Mouse (Mus musculus): ENCODE measurements around the gene Myl7. TPM values are rescaled to one million over a fixed set of nuclear protein-coding genes. Genes with fewer than 3 reads are reported as not detected.

The Myl7 gene
- polyA plus RNA-seq, 1 experiment from 2014 or later, result not detected

GRCm38 (mm10) chr11:5861678-5862393 lies 36.7 kb downstream of the Myl7 start, which contains the start of gene Aebp1:
Gene Aebp1 (plus strand): TSS chr11:5861947.
- H3K9ac ChIP-seq (replicated peaks; ENCODE audit: low read depth, low read length), result peak within 1 kb of the TSS; percentile 36
- no peaks in the 10 kb centered on the region for H3K9me3 ChIP-seq (ENCODE audit: control insufficient read depth, low read length)
- ATAC-seq, result peak; percentile 50; the same call in 1 of the 2 replicates
- H3K4me2 ChIP-seq (ENCODE audit: low read length), result peak within 1 kb of the TSS; percentile 52
- peaks cover 12% of the 10 kb centered on the region for H3K4me1 ChIP-seq (replicated peaks; ENCODE audit: control insufficient read depth, insufficient read depth, low read length)
- WGBS, result 3% methylated on average over 52 of the region's 59 CpGs
- H3K4me3 ChIP-seq (replicated peaks; ENCODE audit: low read length), result peak within 1 kb of the TSS; percentile 31
- peaks cover 17% of the 10 kb centered on the region for H3K27me3 ChIP-seq (replicated peaks; ENCODE audit: control insufficient read depth, insufficient read depth, low read length)
- no peak within 1 kb of the TSS for H3K27ac ChIP-seq (ENCODE audit: low read length)
- H3K36me3 ChIP-seq (ENCODE audit: control insufficient read depth, insufficient read depth), result no peaks in the 10 kb centered on the region

DNA sequence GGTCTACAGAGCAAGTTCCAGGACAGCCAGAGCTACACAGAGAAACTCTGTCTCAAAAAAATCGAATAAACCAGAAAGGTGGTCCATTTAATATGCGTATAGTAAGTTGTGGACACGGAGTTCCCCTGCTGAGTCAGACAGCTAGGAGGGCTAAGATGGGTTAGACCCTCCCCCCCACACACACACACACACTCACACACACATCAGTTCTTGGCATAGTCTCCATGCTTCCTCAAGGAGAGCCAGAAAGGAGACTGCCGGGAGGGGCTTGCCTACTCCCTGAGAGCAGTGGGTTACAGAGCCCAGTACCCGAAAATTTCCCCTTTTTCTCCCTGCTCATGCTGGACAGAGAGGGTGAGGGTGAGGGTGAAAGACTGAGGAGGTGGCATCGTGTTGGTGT lies 37.9 kb downstream of the Myl7 start:
- Histone ChIP-seq H3K4me3 (replicated peaks; ENCODE audit: low read length) (no peak overlapping the region), H3K27ac (ENCODE audit: low read length) (no peak overlapping the region), H3K36me3 (ENCODE audit: control insufficient read depth, insufficient read depth) (no peaks in the 10 kb centered on the region), H3K9ac (replicated peaks; ENCODE audit: low read depth, low read length) (no peak overlapping the region), H3K27me3 (replicated peaks; ENCODE audit: control insufficient read depth, insufficient read depth, low read length) (peaks cover 17% of the 10 kb centered on the region), H3K4me1 (replicated peaks; ENCODE audit: control insufficient read depth, insufficient read depth, low read length) (peaks cover 12% of the 10 kb centered on the region), H3K9me3 (ENCODE audit: control insufficient read depth, low read length) (no peaks in the 10 kb centered on the region), H3K4me2 (ENCODE audit: low read length) (no peak overlapping the region)
- ATAC-seq, result no peak
- WGBS, result 61% methylated on average over 6 of the region's 6 CpGs

DNA sequence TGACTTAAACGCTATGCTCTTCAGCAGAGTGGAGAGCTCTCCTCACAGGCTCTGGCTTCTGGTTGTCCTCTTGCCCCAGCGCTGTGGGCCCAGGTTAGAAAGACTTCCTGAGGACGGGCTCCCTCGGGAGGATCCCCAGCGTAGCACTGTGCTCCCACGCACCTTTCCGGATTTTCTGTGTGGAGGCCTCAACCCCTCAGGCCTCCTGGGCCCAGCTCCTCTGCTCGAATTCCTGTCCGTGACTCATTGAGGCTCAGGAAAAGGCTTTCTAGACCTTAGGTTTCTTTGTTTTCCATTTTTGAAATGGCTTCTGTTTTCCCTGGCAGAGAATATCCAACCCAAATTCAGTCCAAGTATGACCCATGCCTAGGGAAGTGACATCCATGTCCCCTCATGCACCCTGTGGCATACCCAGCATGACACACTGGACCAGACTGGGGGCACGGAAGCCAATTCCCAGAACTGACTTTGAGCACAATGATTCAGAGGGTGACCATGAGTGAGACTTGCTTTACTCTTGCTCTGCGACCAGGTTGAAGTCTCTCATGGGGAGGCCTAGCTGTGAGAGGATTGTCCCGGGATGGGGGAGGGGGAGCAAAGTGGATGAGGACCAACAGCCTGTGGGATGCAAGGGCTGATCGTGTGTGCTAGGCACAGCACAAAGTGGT lies 38.6 kb downstream of the Myl7 start:
- no peak overlapping the region for H3K27ac ChIP-seq (ENCODE audit: low read length)
- no peak overlapping the region for H3K4me2 ChIP-seq (ENCODE audit: low read length)
- H3K36me3 ChIP-seq (ENCODE audit: control insufficient read depth, insufficient read depth), result no peaks in the 10 kb centered on the region
- H3K9ac ChIP-seq (replicated peaks; ENCODE audit: low read depth, low read length), result no peak overlapping the region
- no peak overlapping the region for H3K4me3 ChIP-seq (replicated peaks; ENCODE audit: low read length)
- H3K27me3 ChIP-seq (replicated peaks; ENCODE audit: control insufficient read depth, insufficient read depth, low read length), result peaks cover 17% of the 10 kb centered on the region
- H3K9me3 ChIP-seq (ENCODE audit: control insufficient read depth, low read length), result no peaks in the 10 kb centered on the region
- 84% methylated on average over 13 of the region's 13 CpGs for WGBS
- peaks cover 12% of the 10 kb centered on the region for H3K4me1 ChIP-seq (replicated peaks; ENCODE audit: control insufficient read depth, insufficient read depth, low read length)
- ATAC-seq, result no peak

DNA sequence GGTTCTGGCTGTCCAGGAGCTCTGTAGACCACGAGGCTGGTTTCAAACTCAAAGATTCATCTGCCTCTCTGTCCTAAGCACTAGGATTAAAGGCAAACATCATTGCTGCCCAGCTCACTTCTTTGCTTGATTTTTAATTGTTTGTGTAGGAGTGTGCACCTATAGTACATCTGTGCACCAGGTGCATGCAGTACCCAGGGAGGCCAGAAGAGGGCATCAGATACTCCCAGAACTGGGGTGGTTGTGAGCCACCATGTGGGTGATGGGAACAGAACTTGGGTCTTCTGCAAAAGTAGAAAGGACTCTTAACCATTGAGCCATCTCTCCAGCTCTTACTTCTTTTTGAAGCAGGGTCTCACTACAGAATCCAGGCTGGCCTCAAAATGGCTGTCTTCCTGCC lies 39.9 kb downstream of the Myl7 start:
- no peaks in the 10 kb centered on the region for H3K9me3 ChIP-seq (ENCODE audit: control insufficient read depth, low read length)
- peaks cover 17% of the 10 kb centered on the region for H3K27me3 ChIP-seq (replicated peaks; ENCODE audit: control insufficient read depth, insufficient read depth, low read length)
- WGBS, result 68% methylated on average over 1 of the region's 1 CpGs
- H3K4me1 ChIP-seq (replicated peaks; ENCODE audit: control insufficient read depth, insufficient read depth, low read length), result peaks cover 12% of the 10 kb centered on the region
- H3K27ac ChIP-seq (ENCODE audit: low read length), result no peak overlapping the region
- H3K4me2 ChIP-seq (ENCODE audit: low read length), result no peak overlapping the region
- H3K4me3 ChIP-seq (replicated peaks; ENCODE audit: low read length), result no peak overlapping the region
- H3K36me3 ChIP-seq (ENCODE audit: control insufficient read depth, insufficient read depth), result no peaks in the 10 kb centered on the region
- no peak overlapping the region for H3K9ac ChIP-seq (replicated peaks; ENCODE audit: low read depth, low read length)
- no peak for ATAC-seq

DNA sequence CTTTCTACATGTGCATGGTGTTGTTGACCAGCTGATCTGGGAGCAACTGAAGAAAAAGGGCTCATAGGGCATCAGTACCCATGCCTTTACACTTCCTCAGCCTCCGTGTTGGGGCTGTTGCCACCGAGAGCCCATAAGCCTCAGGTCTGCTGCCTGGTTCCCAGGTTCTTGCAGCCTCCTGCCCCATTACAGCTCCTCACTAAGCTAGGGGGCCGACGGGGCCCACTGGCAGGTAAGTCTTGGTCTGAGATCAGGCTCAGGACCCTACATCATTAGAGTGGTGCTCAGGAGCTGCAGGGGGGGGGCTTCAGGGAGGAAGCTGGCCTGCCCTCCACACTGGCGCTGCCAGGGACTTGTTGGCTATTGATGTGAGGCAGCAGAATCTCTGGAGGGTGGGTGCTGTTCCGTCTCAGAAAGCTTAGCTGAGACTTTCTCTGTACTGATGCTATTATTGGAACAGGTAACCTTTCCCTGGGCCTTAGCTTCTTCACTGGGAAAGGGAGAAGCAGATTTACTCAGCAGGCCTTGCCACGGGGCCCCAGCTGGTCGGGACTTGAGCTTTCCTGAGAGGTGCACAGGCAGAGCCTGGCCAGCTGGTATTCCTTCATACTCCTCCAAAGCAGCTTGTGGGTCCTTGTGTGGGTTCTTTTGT lies 42.0 kb downstream of the Myl7 start:
- H3K4me3 ChIP-seq (replicated peaks; ENCODE audit: low read length), result no peak overlapping the region
- no peaks in the 10 kb centered on the region for H3K9me3 ChIP-seq (ENCODE audit: control insufficient read depth, low read length)
- no peak for ATAC-seq
- H3K27ac ChIP-seq (ENCODE audit: low read length), result no peak overlapping the region
- no peak overlapping the region for H3K4me2 ChIP-seq (ENCODE audit: low read length)
- 81% methylated on average over 8 of the region's 8 CpGs for WGBS
- no peaks in the 10 kb centered on the region for H3K36me3 ChIP-seq (ENCODE audit: control insufficient read depth, insufficient read depth)
- peaks cover 6% of the 10 kb centered on the region for H3K4me1 ChIP-seq (replicated peaks; ENCODE audit: control insufficient read depth, insufficient read depth, low read length)
- H3K9ac ChIP-seq (replicated peaks; ENCODE audit: low read depth, low read length), result no peak overlapping the region
- H3K27me3 ChIP-seq (replicated peaks; ENCODE audit: control insufficient read depth, insufficient read depth, low read length), result peaks cover 10% of the 10 kb centered on the region

DNA sequence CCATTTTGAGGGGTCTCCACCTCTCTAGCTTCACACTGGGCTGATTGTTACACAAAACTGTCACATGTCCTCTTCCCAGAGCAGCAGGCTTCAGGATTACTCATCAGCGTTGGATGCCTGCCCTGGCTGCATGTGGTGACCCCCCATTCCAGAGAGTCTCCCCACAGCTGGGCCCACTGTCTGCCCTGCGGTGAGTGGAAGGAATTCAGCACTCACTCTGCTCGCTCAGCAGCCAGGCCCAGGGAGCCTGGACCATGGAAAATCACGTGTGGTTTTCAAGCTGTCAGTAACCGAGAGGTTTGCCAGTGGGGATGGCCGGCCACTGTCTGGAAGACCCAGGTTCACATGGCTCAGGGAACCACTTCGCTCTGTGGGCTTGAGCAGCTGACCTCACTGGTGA lies 42.7 kb downstream of the Myl7 start:
- no peaks in the 10 kb centered on the region for H3K36me3 ChIP-seq (ENCODE audit: control insufficient read depth, insufficient read depth)
- H3K27ac ChIP-seq (ENCODE audit: low read length), result no peak overlapping the region
- no peaks in the 10 kb centered on the region for H3K4me1 ChIP-seq (replicated peaks; ENCODE audit: control insufficient read depth, insufficient read depth, low read length)
- no peak for ATAC-seq
- H3K9ac ChIP-seq (replicated peaks; ENCODE audit: low read depth, low read length), result no peak overlapping the region
- WGBS, result 42% methylated on average over 7 of the region's 7 CpGs
- no peak overlapping the region for H3K4me2 ChIP-seq (ENCODE audit: low read length)
- peaks cover 4% of the 10 kb centered on the region; the same call in 1 of the 2 replicates for H3K27me3 ChIP-seq (replicated peaks; ENCODE audit: control insufficient read depth, insufficient read depth, low read length)
- H3K9me3 ChIP-seq (ENCODE audit: control insufficient read depth, low read length), result no peaks in the 10 kb centered on the region
- no peak overlapping the region for H3K4me3 ChIP-seq (replicated peaks; ENCODE audit: low read length)

- ATAC-seq, result no peak
- Histone ChIP-seq H3K4me2 (ENCODE audit: low read length) (no peak overlapping the region), H3K27me3 (replicated peaks; ENCODE audit: control insufficient read depth, insufficient read depth, low read length) (peaks cover 4% of the 10 kb centered on the region; the same call in 1 of the 2 replicates), H3K4me1 (replicated peaks; ENCODE audit: control insufficient read depth, insufficient read depth, low read length) (no peaks in the 10 kb centered on the region), H3K36me3 (ENCODE audit: control insufficient read depth, insufficient read depth) (no peaks in the 10 kb centered on the region), H3K9me3 (ENCODE audit: control insufficient read depth, low read length) (no peaks in the 10 kb centered on the region), H3K9ac (replicated peaks; ENCODE audit: low read depth, low read length) (no peak overlapping the region), H3K27ac (ENCODE audit: low read length) (no peak overlapping the region), H3K4me3 (replicated peaks; ENCODE audit: low read length) (no peak overlapping the region)
These were observed 43.1 kb downstream of the Myl7 start for GRCm38 (mm10) chr11:5855481-5855880.

- Histone ChIP-seq H3K9me3 (ENCODE audit: control insufficient read depth, low read length) (no peaks in the 10 kb centered on the region), H3K27me3 (replicated peaks; ENCODE audit: control insufficient read depth, insufficient read depth, low read length) (no peaks in the 10 kb centered on the region), H3K4me2 (ENCODE audit: low read length) (no peak overlapping the region), H3K27ac (ENCODE audit: low read length) (no peak overlapping the region), H3K36me3 (ENCODE audit: control insufficient read depth, insufficient read depth) (no peaks in the 10 kb centered on the region), H3K4me3 (replicated peaks; ENCODE audit: low read length) (no peak overlapping the region), H3K4me1 (replicated peaks; ENCODE audit: control insufficient read depth, insufficient read depth, low read length) (peaks cover 13% of the 10 kb centered on the region), H3K9ac (replicated peaks; ENCODE audit: low read depth, low read length) (no peak overlapping the region)
- no peak for ATAC-seq
- 50% methylated on average over 1 of the region's 1 CpGs for WGBS
These were observed 46.3 kb downstream of the Myl7 start for GRCm38 (mm10) chr11:5852314-5852713.

DNA sequence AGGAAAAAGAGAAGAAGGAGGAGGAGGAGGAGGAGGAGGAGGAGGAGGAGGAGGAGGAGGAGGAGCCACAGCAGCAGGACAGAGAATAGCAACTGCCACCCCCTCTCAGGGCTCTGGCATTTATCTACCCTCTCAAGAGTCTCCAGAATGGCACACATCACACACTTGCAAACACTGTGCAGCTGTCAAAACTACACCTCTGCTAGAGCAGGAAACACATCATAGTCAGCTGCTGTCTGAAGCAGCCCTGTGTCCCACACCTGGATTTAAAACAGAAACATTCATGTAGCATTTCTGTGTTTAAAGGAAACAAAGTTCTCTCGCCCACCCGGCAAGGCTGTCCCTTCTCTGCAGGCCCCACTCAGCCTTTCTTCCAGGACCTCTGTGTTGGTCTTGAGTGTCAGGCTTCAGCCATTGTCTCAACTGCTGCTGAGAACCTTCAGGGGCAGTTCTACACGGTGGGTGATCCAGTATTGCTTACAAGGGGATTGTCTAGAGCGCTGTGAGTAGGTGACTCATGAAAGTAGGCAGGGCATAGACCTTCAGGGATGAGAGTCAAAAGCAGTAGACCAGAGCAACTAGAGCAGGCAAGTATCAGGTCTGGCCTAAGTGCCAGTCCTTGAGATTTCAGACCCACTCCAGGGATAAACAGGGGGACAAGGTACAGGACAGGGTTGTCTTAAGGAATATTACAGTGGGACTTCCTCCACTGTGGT lies 47.4 kb downstream of the Myl7 start:
- no peaks in the 10 kb centered on the region for H3K9me3 ChIP-seq (ENCODE audit: control insufficient read depth, low read length)
- no peak overlapping the region for H3K4me3 ChIP-seq (replicated peaks; ENCODE audit: low read length)
- H3K4me2 ChIP-seq (ENCODE audit: low read length), result no peak overlapping the region
- H3K27me3 ChIP-seq (replicated peaks; ENCODE audit: control insufficient read depth, insufficient read depth, low read length), result no peaks in the 10 kb centered on the region
- peaks cover 13% of the 10 kb centered on the region for H3K4me1 ChIP-seq (replicated peaks; ENCODE audit: control insufficient read depth, insufficient read depth, low read length)
- 48% methylated on average over 4 of the region's 4 CpGs for WGBS
- no peak overlapping the region for H3K27ac ChIP-seq (ENCODE audit: low read length)
- no peaks in the 10 kb centered on the region for H3K36me3 ChIP-seq (ENCODE audit: control insufficient read depth, insufficient read depth)
- no peak for ATAC-seq
- H3K9ac ChIP-seq (replicated peaks; ENCODE audit: low read depth, low read length), result no peak overlapping the region
